Mouse (Mus musculus) liver, adult 2 months (tissue): ENCODE measurements around the gene Cptp.

ENCODE experiments used
- CTCF ChIP-seq: fragments of 200-500 bp; IDR thresholded peaks from 2 replicates; pipeline ENCODE4 v1.5.1; 2011; ENCODE audit warnings: low read depth, low read length, control low read depth
- POLR2A ChIP-seq: fragments of 200-500 bp; IDR thresholded peaks from 2 replicates; pipeline ENCODE4 v1.6.1; 2011; ENCODE audit warnings: low read length, control low read depth; ENCODE audit not compliant: insufficient read depth; ENCODE audit errors: extremely low read depth

- TF ChIP-seq CTCF (no peak), POLR2A (no peak)
These were observed 19.3 kb downstream of the Cptp start for GRCm38 (mm10) chr4:155849792-155850451.
